Mouse (Mus musculus) cerebellum, postnatal 4 days (tissue): ENCODE results near the gene Cldn3.

ENCODE experiments used
- DNase-seq, 2 experiments: peaks; one replicate each; pipeline ENCODE4 v3.0.0; 2022; ENCODE audit warnings: low spot score in 2 of 2, mixed read lengths in 1 of 2

The Cldn3 gene

GRCm38 (mm10) chr5:135035608-135036359, 49.8 kb downstream of the Cldn3 start:
- DNase-seq = no peak
